ENCODE assay signal across 17 mouse cellular contexts in the genomic region with DNA sequence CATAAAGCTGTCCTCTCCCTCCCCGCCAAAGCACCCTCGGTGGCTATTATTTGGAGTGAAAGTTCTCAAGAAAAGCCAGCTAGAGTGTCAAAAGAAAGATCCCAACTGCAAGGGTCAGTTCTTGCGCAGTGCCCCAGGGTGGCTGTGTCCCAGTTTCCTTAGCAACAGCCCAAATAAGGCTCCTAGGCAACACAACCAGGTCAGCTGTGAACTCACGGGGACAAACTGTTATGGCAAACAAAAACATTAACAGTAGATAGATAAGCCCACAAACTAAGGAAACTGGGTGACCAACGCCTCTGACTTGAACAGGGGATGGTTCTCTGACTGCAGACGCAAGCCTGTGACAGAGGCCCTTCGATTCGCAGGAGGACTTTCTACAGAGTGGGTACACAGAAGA. TPM values are rescaled to one million over a fixed set of nuclear protein-coding genes. Genes with fewer than 3 reads are reported as not detected.
DNase-seq lines count a peak whose midpoint lies in the region; ATAC-seq and TF ChIP-seq lines count a peak whose summit lies in the region.
"Had no signal": no experiment of that assay in that cellular context is flagged by ENCODE, and none has a peak within 500 bp of the region (broad histone marks: within the 10 kb centered on the region; RNA-seq: fewer than 3 reads in every experiment).

No protein-coding gene starts in this region.

- H3K4me1 ChIP-seq in kidney, adult 2 months (ENCODE audit: control insufficient read depth, insufficient read depth, low read length), result no peaks in the 10 kb centered on the region
- H3K4me1 ChIP-seq in kidney, embryonic 16.5 days (ENCODE audit: insufficient read depth, low read length), result no peaks in the 10 kb centered on the region
- no peaks in the 10 kb centered on the region for H3K4me1 ChIP-seq in midbrain, postnatal 0 days (ENCODE audit: insufficient read depth, low read length)
- H3K4me1 ChIP-seq in midbrain, embryonic 11.5 days (ENCODE audit: control insufficient read depth, insufficient read depth, low read length), result no peaks in the 10 kb centered on the region
- H3K4me1 ChIP-seq in lung, postnatal 0 days (ENCODE audit: insufficient read depth, low read depth, low read length), result no peaks in the 10 kb centered on the region
- H3K4me1 ChIP-seq: forebrain, embryonic 12.5 days; liver, embryonic 12.5 days had no signal

- no peaks in the 10 kb centered on the region for H3K9me3 ChIP-seq in kidney, embryonic 16.5 days (ENCODE audit: low read length)
- H3K9me3 ChIP-seq in midbrain, postnatal 0 days (ENCODE audit: low read length), result no peaks in the 10 kb centered on the region
- H3K9me3 ChIP-seq in midbrain, embryonic 11.5 days (ENCODE audit: control insufficient read depth, low read length), result no peaks in the 10 kb centered on the region
- H3K9me3 ChIP-seq in lung, postnatal 0 days (ENCODE audit: low read length), result no peaks in the 10 kb centered on the region
- H3K9me3 ChIP-seq: forebrain, embryonic 12.5 days; liver, embryonic 12.5 days had no signal

- no peak for TF ChIP-seq CTCF in kidney, adult 2 months (conservative IDR thresholded peaks at IDR 0.05; ENCODE audit: insufficient read depth, insufficient read length, low read depth, low read length)
- TF ChIP-seq CTCF in midbrain, postnatal 0 days (IDR thresholded peaks at IDR 0.05), result no peak
- TF ChIP-seq CTCF in lung, postnatal 0 days (IDR thresholded peaks at IDR 0.05), result no peak

- no peak overlapping the region for H3K4me3 ChIP-seq in kidney, adult 2 months (ENCODE audit: insufficient read depth, low read depth, low read length)
- H3K4me3 ChIP-seq in kidney, embryonic 16.5 days (ENCODE audit: low read length), result no peak overlapping the region
- no peak overlapping the region for H3K4me3 ChIP-seq in midbrain, postnatal 0 days (ENCODE audit: low read depth, low read length)
- H3K4me3 ChIP-seq in midbrain, embryonic 11.5 days (ENCODE audit: low read depth, low read length), result no peak overlapping the region
- H3K4me3 ChIP-seq in lung, postnatal 0 days (ENCODE audit: low read depth, low read length), result no peak overlapping the region
- H3K4me3 ChIP-seq: forebrain, embryonic 12.5 days; gastrocnemius, adult 2 months; liver, embryonic 12.5 days; myocyte had no signal

- peaks cover 7% of the 10 kb centered on the region for H3K36me3 ChIP-seq in kidney, adult 2 months (ENCODE audit: control insufficient read depth, insufficient read depth, low read length)
- H3K36me3 ChIP-seq in kidney, embryonic 16.5 days (ENCODE audit: insufficient read depth, low read length), result peaks cover 41% of the 10 kb centered on the region
- H3K36me3 ChIP-seq in midbrain, postnatal 0 days (ENCODE audit: insufficient read depth, low read length), result peaks cover 56% of the 10 kb centered on the region
- H3K36me3 ChIP-seq in midbrain, embryonic 11.5 days (ENCODE audit: control insufficient read depth, insufficient read depth, low read length), result peaks cover 16% of the 10 kb centered on the region; the same call in 1 of the 2 replicates
- peaks cover 38% of the 10 kb centered on the region for H3K36me3 ChIP-seq in lung, postnatal 0 days (ENCODE audit: insufficient read depth, low read length)

- no peak for TF ChIP-seq POLR2A in kidney, adult 2 months (IDR thresholded peaks at IDR 0.05; ENCODE audit: low read depth, low read length)

- H3K4me2 ChIP-seq in kidney, embryonic 16.5 days (replicated peaks; ENCODE audit: low read depth, low read length), result no peak overlapping the region
- H3K4me2 ChIP-seq in midbrain, postnatal 0 days (ENCODE audit: low read depth, low read length, poor library complexity, severe bottlenecking), result no peak overlapping the region
- no peak overlapping the region for H3K4me2 ChIP-seq in midbrain, embryonic 11.5 days
- H3K4me2 ChIP-seq in lung, postnatal 0 days (replicated peaks; ENCODE audit: low read depth, low read length), result no peak overlapping the region
- H3K4me2 ChIP-seq: forebrain, embryonic 12.5 days; liver, embryonic 12.5 days had no signal

- TF ChIP-seq EP300 in lung, postnatal 0 days (IDR thresholded peaks at IDR 0.05), result no peak

- no peaks in the 10 kb centered on the region for H3K27me3 ChIP-seq in kidney, adult 2 months (replicated peaks; ENCODE audit: control insufficient read depth, insufficient read depth, low read length)
- H3K27me3 ChIP-seq in kidney, embryonic 16.5 days (ENCODE audit: insufficient read depth, low read length), result no peaks in the 10 kb centered on the region
- no peaks in the 10 kb centered on the region for H3K27me3 ChIP-seq in midbrain, postnatal 0 days (ENCODE audit: insufficient read depth, low read length)
- no peaks in the 10 kb centered on the region for H3K27me3 ChIP-seq in midbrain, embryonic 11.5 days (ENCODE audit: control insufficient read depth, insufficient read depth, low read length)
- H3K27me3 ChIP-seq in lung, postnatal 0 days (replicated peaks; ENCODE audit: insufficient read depth, low read length), result no peaks in the 10 kb centered on the region
- H3K27me3 ChIP-seq: CH12.LX; forebrain, embryonic 12.5 days; liver, embryonic 12.5 days; Patski had no signal

- 54% methylated on average over 8 of the region's 8 CpGs for WGBS in kidney, adult 2 months
- WGBS in kidney, embryonic 16.5 days, result 64% methylated on average over 8 of the region's 8 CpGs
- WGBS in midbrain, postnatal 0 days, result 68% methylated on average over 8 of the region's 8 CpGs
- WGBS in midbrain, embryonic 11.5 days, result 69% methylated on average over 8 of the region's 8 CpGs
- WGBS in lung, postnatal 0 days, result 67% methylated on average over 8 of the region's 8 CpGs

- no peak for ATAC-seq in kidney, embryonic 16.5 days (ENCODE audit: low FRiP score, low TSS enrichment)
- ATAC-seq in midbrain, postnatal 0 days (ENCODE audit: low FRiP score), result no peak
- no peak for ATAC-seq in midbrain, embryonic 11.5 days (ENCODE audit: low FRiP score)
- peak; percentile 35 for ATAC-seq in lung, postnatal 0 days
- ATAC-seq: intestine, embryonic 16.5 days; liver, embryonic 12.5 days; Patski had no signal

- H3K9ac ChIP-seq in kidney, embryonic 16.5 days (replicated peaks; ENCODE audit: low read length), result no peak overlapping the region
- no peak overlapping the region for H3K9ac ChIP-seq in midbrain, postnatal 0 days (replicated peaks; ENCODE audit: low read length, poor library complexity, severe bottlenecking)
- no peak overlapping the region for H3K9ac ChIP-seq in midbrain, embryonic 11.5 days (ENCODE audit: low read length)
- no peak overlapping the region for H3K9ac ChIP-seq in lung, postnatal 0 days (replicated peaks; ENCODE audit: low read depth)
- H3K9ac ChIP-seq: forebrain, embryonic 12.5 days; liver, embryonic 12.5 days had no signal

- peak; percentile 47 for DNase-seq in kidney, adult 2 months
- DNase-seq in midbrain, postnatal 0 days (ENCODE audit: low spot score), result peak; percentile 31
- no peak for DNase-seq in midbrain, embryonic 11.5 days (ENCODE audit: low spot score, missing footprints)
- DNase-seq in lung, postnatal 0 days (ENCODE audit: low spot score), result peak; percentile 10
- peak; percentile 20 for DNase-seq in retina, postnatal 7 days (ENCODE audit: low read depth, low spot score)
- no peak for DNase-seq in urinary bladder, postnatal 25 days (ENCODE audit: low spot score)
- DNase-seq: adrenal gland, postnatal 14 days; gastrocnemius, adult 2 months; heart, postnatal 36 days had no signal

- H3K27ac ChIP-seq in kidney, adult 2 months (ENCODE audit: insufficient read depth, low read depth, low read length), result peak overlapping the region; percentile 86
- no peak overlapping the region for H3K27ac ChIP-seq in kidney, embryonic 16.5 days (ENCODE audit: low read length)
- H3K27ac ChIP-seq in midbrain, postnatal 0 days (ENCODE audit: low read depth, low read length), result no peak overlapping the region
- no peak overlapping the region for H3K27ac ChIP-seq in midbrain, embryonic 11.5 days (ENCODE audit: low read depth, low read length)
- H3K27ac ChIP-seq in lung, postnatal 0 days (ENCODE audit: low read length), result no peak overlapping the region
- H3K27ac ChIP-seq: forebrain, embryonic 12.5 days; gastrocnemius, adult 2 months; liver, embryonic 12.5 days had no signal

RNA-seq across cellular contexts. Expression of a gene that starts 18.6 kb away (rescaled TPM):
- 4.2 and 5.3 TPM in 2 replicates for polyA plus RNA-seq in kidney, adult 2 months (2012; rRNA removed)
- polyA plus RNA-seq in kidney, embryonic 16.5 days (2015; fragmentation: Nextera tagmentation; extraction: Ambion mirVana), result 19.6 and 19.9 TPM in 2 replicates
- total RNA-seq in midbrain, postnatal 0 days (2014; rRNA removed), result 8.0 and 11.5 TPM in 2 replicates
- polyA plus RNA-seq in midbrain, postnatal 0 days (2015; fragmentation: Nextera tagmentation; extraction: Ambion mirVana), result 21.9 and 22.2 TPM in 2 replicates
- polyA plus RNA-seq in midbrain, embryonic 11.5 days (2014; fragmentation: Nextera tagmentation; extraction: Ambion mirVana), result 19.4 and 20.2 TPM in 2 replicates
- 12.9 and 13.6 TPM in 2 replicates for polyA plus RNA-seq in lung, postnatal 0 days (2015; fragmentation: Nextera tagmentation; extraction: Ambion mirVana)

RNA-seq across cellular contexts. Expression of a gene that starts 34.3 kb away (rescaled TPM):
- 7.5 and 8.7 TPM in 2 replicates for polyA plus RNA-seq in kidney, adult 2 months (2012; rRNA removed)
- 16.3 TPM in 2 replicates for polyA plus RNA-seq in kidney, embryonic 16.5 days (2015; fragmentation: Nextera tagmentation; extraction: Ambion mirVana)
- 3.1 and 3.5 TPM in 2 replicates for total RNA-seq in midbrain, postnatal 0 days (2014; rRNA removed)
- polyA plus RNA-seq in midbrain, postnatal 0 days (2015; fragmentation: Nextera tagmentation; extraction: Ambion mirVana), result 1.7 and 1.9 TPM in 2 replicates
- polyA plus RNA-seq in midbrain, embryonic 11.5 days (2014; fragmentation: Nextera tagmentation; extraction: Ambion mirVana), result 1.9 and 2.2 TPM in 2 replicates
- polyA plus RNA-seq in lung, postnatal 0 days (2015; fragmentation: Nextera tagmentation; extraction: Ambion mirVana), result 4.6 and 5.5 TPM in 2 replicates
- total RNA-seq: megakaryocyte, adult 5-6 weeks had no signal

Comparison
In these comparisons a context has a peak if more than half of its experiments do, and no peak if none do; other contexts are left out.
1. DNase-seq: peak in kidney, adult 2 months (single experiment), midbrain, postnatal 0 days (single experiment), lung, postnatal 0 days (single experiment) and retina, postnatal 7 days (single experiment); none in midbrain, embryonic 11.5 days (single experiment) and urinary bladder, postnatal 25 days (single experiment).